Mouse (Mus musculus) layer of hippocampus, adult 8-10 months (tissue): ENCODE data around the gene Col25a1. TPM values are rescaled to one million over a fixed set of nuclear protein-coding genes. Genes with fewer than 3 reads are reported as not detected.

Experiments used
- DNase-seq, 2 experiments: peaks; one replicate each; pipeline ENCODE4 v3.0.0; 2022; ENCODE audit warnings: low spot score in 2 of 2
- total RNA-seq, 4 experiments: library from RNA; stranded (reverse); gene quantifications; 2 replicates each; pipeline ENCODE4 v1.2.4; 2022

Gene Col25a1
- total RNA-seq, 4 experiments from 2014 or later, result 56.3 to 71.8 (median 65.0) TPM

DNA sequence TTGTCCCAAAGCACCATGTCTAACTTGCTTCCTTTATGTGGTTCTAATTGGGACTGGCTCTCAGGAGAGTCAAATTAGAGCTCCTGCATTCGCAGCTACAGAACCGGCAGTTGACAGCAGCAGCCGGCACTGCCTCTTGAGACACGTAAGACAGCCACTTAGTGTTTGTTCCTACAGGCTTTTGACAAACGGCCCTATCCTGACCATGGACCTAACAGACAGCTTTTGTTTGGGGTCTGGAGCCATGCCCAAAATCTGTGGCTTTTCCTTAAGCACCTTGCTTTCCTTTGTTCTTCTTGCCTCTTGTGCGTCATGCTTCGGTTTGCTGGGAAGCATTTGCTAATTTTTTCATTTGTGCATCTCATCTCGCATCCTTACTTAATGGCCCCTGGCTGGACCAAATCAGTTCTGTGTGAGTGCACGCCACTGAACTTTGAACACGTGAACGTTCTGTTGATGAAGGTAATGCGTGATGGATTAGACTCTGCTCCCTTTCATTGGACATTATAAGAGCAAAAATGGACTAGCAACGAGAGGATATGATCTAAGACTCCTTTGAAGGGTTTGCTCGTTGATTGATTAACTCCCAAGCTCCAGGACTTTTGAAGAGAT, 179.5 kb downstream of the Col25a1 start:
- DNase-seq, result no peak

DNA sequence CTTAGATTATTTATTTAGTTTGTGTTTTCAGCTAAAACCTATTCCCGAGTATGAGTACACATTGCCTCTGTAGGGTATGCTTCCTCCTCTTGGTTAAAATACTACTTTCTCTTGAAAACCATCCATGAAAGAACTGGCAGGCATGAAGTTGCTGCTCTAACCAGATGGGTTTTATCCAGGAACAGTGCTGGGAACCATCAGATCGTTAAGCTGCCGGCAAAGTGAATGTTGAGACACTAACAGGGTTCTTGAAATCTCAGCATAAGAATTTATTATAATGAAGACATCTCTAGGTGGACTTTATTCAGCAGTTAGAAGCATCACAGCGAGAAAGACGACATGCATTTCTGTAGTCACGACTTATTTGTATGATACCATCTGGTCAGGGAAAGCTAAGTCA, 181.9 kb downstream of the Col25a1 start:
- DNase-seq, result no peak

DNA sequence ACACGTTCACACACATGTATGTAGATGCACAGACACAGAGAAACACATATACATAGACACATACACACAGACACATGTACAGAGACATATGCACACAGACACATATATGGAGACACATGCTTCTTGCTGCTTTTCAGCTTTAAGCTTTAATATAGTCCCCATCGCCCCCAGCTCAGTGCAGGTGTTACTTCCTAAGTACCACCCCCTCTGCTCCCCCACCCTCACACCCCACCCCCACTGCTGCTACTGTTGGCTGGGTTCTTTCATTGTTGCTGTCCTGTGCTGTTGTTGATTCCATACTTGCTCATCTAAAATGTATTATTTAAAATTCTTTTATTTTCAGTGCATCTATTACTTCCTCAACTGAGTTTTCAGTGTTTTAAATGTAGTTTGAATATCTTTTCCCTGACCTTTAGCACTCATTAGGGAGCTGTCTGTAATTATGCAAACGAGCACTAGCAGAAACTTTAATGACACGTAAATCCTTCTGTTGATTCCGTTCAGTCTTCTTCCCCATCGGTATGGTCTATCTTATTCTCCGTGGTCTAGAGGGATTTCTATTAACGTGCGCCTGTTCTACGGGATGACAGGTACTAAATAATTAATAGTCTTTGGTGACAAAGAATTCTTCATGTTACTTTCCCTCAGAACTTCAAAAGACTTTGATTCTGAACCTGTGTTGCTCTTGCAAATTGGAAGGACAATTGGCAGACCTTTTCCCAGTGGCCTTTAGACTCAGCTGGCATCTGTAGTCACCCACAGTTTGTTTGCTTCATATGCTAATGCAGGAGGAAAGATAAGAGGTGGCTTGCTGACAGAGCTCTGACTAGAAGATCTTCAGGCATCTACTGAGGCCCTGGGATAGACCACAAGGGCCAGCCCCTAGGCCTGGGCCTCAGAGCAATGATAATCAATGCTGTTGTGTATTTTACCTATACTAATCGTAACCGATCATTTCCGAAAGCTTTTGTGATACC, 196.0 kb downstream of the Col25a1 start:
- no peak for DNase-seq

DNA sequence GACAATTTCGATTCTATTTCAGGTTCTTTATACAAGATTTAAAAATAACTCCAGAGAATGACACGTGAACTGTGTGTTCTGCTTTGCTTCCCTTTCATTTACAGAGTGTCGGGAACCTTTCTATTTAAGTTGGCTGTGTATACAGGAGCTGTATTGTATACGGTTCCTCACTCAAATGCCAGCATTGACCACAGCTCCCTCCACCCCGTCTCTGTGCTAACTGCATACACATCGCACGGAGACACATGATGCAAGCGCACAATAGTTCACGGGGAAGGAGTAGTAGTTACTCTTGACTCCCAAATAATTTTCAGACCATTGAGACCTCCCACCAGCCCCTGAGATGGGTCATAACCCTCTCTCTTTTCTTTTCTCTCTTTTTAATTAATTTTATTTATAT, 197.6 kb downstream of the Col25a1 start:
- no peak for DNase-seq

DNA sequence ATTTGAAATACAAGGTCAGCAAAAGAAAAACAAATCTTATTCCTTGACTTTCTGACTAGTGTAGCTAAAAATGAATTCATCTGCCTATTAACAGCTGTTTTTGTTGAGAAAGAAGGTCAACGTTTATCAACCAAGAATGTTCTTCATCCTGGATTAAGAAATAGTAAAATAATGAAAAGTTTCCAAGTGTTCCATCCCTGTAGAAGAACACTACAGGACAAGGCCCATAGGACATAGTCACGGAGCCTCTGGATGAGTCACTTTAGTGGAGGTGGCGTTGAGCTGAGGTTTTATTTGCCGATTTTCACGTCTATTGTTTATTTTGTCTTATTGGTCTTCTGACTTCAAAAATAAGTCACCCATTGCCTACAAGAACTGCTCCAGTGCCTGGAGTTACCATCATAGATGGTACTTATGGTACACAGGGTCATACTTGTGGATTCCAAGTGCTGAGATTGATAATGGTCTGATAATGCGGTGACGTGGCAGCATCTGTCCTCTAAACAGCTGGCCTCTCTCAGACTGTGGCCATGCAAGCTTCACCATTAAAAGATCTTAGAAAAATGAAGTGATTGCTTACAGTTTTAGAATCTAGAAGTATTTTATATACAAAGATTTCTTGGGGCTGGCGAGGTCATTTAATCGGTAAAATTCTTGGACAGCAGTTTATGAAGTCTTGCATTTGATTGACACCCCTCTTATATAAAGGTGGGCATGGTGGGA, 198.7 kb downstream of the Col25a1 start:
- DNase-seq, result no peak

DNA sequence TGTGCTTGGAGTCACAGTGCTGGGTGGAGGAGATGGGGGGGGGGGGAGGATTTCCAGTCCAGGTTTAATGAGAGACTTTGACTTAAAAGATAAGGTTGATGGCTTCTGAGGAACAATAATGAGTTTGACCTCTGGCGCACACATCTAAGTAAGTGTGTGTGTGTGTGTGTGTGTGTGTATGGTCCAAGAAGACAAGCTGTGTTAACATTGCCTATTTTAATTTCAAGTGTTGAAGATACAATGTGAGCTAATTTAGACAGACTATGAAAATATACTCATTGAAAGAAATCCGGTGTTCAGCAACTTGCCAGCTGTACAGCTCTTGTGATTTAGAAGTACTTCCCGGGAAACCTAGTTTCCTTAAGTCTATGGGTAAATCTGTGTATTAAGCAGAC, 199.3 kb downstream of the Col25a1 start:
- DNase-seq, result no peak

DNA sequence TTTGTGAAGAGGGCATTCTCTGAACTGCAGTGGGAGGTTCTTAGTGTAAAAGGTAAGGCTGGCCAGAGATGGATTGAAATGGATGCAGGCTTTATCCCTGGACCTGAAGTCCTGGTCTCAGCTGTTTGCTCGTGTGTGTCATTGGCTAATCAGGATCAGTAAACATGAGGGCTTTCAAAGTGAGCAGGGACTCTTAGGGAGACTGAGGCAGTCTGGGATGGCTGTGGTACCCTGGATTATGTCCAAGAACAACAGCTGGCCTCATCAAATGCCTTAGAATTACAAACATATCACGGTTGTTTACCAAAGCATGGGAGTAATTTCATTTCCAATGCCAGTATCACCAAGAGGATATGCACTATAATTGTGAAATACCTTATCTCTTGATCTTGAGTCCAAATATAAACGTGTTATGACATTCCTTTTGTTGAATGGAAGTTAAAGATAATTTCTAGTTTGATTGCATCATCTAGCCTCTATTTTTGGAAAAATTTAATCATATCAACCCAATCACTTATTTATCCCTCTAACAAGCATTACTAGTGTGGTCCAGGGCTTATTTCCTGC, 201.1 kb downstream of the Col25a1 start:
- DNase-seq, result no peak

DNA sequence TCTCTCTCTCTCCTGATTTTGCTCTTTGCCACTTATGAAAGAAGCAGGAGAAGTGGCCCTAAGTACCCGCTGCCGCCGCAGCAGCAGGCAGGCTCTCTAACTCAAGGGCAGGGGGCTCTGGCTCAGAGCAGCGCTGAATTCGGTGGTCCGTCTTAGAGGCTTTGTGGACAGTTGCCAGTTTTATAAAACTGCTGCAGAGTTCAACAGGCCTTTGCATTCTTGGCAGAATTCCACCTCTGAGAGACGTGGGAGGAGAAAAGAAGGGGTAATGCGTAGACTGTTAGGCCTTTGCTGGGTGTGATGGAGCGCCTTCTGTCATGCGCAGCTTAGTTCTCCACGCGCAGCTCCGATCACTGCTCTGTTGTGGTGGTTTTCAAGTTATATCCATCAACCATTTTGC, 206.6 kb downstream of the Col25a1 start:
- peak in 1 of 2 experiments; percentile 25 for DNase-seq

DNA sequence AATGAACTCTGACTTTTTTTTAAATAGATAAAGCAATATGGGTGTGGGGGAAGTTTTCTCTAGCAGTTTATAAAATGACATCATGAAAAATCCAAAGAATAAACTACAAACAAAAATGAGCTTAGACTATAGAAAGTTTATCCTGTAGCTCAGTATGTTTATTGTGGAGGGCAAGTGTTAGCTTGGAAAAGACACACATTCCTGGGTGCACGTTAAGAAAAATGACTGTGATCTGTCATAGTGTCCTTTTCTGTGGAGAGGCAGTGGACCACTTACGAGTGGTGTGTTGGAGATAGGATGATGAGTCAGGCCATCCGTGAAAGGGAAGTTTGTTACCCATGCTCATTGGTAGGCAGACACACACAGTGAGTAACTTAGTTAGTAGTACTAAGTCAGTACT, 207.1 kb downstream of the Col25a1 start:
- no peak for DNase-seq

DNA sequence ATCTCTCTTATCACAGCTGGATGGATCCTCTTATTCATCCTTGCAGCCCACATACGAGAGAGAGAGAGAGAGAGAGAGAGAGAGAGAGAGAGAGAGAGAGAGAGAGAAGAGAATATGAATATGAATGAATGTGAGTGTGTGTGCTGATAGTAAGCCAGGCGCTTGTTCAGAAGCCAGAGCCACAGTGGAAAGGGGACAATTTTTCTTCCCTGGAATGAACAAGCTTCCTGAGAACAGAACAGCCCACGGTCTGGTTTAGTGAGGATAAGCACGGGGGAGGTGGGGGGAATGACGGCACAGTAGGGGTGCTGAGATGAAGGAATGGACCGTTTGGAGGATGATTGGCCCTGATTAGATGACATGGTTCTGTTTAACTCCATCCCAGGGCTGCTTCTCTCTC, 218.9 kb downstream of the Col25a1 start:
- no peak for DNase-seq

DNA sequence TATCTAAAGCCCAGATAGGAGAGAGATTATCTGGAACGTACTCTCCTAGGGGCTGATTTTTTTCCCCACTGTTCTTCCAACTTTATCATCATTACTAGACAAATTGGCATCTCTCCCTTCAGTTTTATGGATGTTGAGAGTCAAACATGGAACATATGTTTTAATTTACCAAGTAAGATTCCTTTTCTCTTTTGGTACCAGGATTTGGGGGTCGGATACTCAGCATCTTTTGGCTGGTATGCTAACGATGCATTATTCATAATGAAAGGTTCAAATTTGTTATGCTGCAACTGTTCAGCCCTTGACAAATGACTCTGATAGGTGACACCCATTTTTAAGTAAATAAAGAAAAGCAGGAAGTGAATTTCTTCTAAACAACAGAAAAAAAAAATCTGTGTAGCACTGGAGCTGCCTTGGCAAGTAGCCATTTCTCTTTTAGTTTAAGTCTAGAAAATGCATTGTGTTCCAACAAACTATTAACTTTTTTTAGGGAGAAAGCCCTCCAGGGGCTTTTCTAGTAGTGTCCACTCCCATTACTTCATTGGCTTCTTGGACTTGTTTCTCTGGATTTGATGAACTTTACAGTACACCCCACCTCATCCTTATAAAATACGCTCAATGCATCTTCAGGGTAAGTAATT, 223.2 kb downstream of the Col25a1 start:
- no peak for DNase-seq

DNA sequence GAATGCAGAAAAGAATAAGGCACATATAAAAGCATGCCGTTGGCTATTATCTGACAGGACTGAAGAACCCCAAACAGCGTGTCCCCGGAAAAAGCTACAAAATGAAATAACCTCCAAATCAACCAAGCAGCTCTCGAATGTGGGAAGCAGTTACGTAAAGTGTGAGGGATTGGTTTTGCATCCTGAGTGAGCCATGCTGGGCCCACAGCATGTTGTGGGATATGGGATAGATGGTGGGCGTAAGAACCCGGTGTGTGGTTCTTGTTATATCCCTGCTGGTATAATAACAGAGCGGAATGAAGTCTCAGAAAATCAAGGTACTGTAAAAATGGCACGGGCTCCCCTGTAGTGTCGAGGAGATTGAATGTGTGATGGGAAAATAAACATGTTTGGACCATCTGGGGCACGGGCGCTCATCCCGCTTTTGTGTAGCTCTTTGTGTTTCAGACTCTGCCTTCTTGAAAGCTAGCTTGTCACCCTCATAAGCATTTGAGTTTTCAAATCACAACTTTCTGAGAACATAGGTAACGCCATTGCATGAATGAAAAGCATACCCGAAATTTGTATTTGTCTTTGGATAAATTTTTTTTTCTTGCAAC, 225.4 kb downstream of the Col25a1 start:
- DNase-seq, result peak in 1 of 2 experiments; percentile 23

DNA sequence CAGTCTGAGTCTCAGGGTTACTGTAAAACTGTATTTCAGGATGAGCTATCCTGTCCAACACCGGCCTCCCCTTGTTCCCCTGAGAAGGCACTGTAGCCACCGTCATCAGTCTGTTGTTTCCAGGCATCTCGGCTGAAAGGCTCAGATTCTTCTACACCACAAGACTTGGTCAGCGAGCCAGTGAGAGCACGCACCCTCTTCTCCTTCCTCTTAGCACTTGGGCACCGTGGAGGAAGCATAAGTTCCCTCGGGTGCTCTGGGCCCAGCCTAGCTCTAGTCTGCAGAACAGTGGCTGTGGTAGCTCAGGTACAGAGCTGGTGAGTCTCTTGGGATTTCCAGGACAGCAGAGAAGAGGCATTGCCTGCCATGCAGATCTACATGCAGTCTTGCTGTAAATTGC, 229.5 kb downstream of the Col25a1 start:
- no peak for DNase-seq

DNA sequence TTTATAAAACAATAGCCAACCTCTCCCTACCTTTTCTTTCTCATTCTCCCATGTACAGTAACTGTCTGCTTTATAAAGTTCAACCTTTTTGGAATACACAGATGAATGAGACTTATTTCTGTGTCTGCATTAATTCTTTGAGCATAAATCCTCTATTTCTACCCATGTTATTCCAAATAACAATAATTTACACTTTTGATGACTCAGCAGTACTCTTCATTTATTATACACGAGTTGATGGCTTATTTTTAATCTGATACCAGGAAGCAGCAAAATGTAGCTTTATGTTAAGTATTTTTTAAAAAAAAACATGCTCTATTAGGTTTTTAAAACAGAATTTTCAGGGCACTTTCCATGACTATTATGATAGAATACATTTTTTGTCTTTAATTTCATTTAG, 230.6 kb downstream of the Col25a1 start:
- no peak for DNase-seq

DNA sequence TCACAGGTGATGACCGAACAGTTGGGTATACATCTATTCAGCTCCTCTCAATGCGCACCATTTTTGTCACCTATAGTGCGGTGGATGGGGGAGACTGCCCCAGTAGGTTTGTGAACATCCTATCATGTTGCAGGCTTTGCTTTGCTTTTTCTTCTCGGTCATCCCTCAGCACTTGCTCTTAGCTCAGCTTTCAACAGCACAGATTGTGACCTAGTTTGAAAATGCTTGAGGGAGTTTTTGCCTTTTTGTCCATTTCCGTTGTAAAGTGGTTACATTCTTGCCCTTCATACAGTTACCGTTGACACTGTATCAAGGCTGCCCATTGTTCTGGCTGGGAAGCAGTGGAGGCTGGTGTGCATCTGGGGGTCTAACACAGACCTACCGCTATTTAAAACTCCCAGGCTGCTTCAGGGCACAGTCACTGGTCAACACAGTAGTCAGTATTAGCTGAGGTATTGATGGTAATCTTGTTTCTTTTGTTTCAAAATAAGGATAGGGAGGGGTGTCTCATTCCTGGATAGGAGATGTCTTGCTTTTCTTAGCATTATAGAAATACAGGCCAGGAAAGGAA, 231.6 kb downstream of the Col25a1 start:
- no peak for DNase-seq

DNA sequence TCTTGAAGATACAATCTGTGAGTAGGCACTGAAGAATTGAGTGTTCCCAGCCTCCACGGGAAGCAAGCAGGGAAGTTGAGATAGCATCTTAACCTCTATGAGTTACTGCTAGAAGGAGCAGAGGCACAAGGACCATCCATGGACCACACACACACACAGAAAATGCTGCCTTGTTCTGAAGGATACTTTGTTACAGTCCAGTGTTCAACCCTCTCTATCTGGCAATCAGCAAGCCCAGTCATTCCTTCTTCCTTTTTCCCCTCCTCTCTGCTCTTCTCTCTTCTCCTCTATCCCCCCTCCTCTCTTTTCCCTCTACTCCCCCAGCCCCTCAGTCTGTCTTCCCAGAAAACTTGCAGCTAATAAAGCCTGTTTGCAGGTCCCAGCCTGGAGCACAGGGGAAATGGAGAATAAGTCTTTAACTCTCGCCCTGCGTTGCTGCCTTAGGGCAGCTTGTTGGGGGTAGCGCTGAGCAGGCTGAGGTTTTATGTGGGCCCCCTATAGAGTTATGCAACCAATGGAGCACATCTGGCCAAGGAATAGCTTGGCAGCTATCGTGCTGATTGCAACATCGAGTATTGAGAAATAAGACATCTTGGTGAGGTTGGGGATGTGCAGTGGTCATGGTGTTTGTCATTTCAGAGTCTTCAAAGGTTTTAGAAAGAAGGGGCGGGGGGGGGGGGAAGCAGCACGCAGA, 235.8 kb downstream of the Col25a1 start:
- DNase-seq, result no peak

DNA sequence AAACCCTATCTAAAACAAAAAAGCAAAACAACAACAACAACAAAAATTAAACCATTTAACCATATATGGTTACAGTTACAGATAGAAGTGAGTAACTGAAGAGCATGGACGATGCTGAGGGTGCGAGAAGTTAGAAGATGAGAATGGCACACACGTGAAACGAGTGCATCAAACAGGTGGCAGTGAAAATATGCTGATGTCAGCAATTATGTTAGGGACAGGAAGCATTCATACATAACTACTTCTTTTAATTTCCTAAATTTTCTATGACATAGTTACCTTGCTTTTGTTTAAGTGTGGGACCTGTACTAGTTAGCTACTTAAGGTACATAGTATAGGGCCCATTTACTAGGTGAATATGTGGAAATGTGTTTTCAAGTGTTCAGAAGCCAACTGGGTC, 237.1 kb downstream of the Col25a1 start:
- no peak for DNase-seq

DNA sequence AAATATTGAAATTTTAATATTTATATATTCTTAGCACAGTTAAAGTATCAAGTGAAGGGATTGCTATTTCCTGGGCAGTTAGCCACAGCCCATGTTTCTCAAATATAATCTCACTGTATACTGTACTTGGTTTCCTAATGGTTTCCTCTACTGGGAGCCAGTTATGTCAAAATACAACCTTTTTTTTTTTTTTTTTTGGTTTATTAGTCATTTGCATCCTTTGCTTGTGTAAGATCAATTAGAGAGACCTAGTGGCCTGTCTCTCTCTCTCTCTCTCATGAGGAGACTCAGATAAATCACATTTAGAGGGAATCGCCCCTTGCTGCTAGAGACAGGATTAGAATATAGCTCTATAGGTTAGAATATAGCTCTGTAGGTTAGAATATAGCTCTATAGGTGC, 237.8 kb downstream of the Col25a1 start:
- DNase-seq, result no peak

DNA sequence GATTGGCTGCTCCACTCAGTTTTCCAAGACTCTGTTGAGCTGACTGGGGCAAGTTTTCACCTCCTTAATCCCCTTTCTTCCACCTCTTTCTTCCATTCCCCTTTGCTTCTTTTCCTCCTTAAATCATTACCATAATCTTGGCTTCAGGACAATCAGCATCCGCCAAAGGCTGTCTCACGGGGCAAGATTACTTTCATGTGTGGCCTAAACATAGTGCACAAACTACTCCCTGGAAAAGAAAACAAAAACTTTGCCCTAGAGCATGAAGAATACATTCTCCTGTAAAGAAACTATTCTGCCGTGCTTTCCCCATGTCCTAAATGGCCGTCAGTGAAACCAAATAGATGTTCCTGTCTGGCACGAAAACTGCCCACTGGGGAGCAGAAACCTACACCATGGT, 238.9 kb downstream of the Col25a1 start:
- DNase-seq, result no peak

DNA sequence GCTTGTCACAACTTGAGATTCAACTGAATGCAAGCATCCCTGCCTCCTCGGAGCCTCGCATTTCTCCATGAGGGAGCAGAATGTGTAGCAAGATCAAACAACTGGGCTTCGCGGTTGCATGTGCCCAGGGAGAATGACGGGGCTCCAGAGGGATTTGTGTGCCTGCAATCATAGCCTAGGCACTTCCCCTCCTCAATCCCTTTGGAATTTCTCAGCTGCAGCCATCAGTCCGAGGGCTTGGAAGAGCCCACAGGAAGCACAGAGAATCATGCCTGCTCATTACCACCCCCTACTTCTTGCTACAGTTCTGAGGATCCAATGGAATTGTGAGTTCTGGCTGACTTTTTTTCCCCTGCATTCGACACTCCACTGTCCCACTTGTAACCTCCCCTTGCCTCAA, 241.8 kb downstream of the Col25a1 start:
- no peak for DNase-seq
